In the genomic region with DNA sequence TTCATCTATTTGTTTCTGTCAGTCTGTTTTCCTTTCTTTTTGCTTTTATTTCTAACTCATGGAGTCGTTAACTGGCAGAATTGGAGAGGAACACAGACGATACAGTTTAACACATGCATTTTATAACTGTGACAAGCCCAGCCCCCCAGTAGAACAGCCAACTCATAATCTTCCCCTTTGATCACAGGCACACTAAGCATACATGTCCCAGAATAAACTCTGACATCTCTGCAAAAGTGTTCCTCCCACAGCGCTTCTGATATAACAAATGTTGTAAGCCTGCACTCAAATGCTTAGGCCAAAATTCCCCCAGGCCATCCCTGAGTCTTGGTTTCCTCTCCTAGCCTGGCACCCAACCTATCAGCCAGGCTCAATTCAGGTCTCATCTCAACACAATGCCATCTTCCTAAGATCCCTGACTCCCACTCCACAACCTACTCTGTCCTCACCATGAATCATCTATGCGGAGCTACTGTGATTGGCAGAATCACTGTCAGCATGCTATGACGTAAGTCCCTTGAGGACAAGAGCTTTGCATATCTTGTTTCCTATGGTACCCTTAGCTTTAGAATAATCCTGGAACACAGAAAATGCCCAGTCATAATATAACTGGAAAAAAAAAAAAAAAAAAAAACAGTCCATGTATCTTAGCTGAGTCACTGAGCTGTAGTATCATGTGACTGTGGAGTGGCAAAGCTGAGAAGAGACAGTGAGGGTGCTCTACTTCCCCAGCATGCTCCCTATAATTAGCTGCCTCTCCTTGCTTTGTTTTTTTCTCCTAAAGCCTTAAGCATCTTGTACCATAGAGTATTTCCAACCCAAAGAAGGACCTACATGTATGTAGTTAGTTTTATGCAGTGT, we compare ENCODE assay signal across 16 mouse cellular contexts.
DNase-seq lines count a peak whose midpoint lies in the region; ATAC-seq and TF ChIP-seq lines count a peak whose summit lies in the region.
"Had no signal": no experiment of that assay in that cellular context is flagged by ENCODE, and none has a peak within 500 bp of the region (broad histone marks: within the 10 kb centered on the region; RNA-seq: fewer than 3 reads in every experiment).

No protein-coding gene starts in this region.

- intact Hi-C loops in left cerebral cortex, postnatal 4 days (cut with DNase I): no loop called here

- no peak overlapping the region for H3K9ac ChIP-seq in forebrain, embryonic 13.5 days
- H3K9ac ChIP-seq in CH12.LX (ENCODE audit: insufficient read depth, low read depth): no peak overlapping the region
- H3K9ac ChIP-seq: heart, embryonic 12.5 days; hindbrain, embryonic 13.5 days; limb, embryonic 12.5 days; neural tube, embryonic 15.5 days had no signal

- no peak for TF ChIP-seq CTCF in CH12.LX (conservative IDR thresholded peaks at IDR 0.05 in 1 of 2, IDR thresholded peaks at IDR 0.05 in 1 of 2; ENCODE audit: low read depth in 2 of 2, low read length in 2 of 2)

- ATAC-seq in forebrain, embryonic 13.5 days: no peak
- peak; percentile 19; the same call in 1 of the 2 replicates for ATAC-seq in granulocyte monocyte progenitor cell, adult 5-6 weeks (replicated peaks; ENCODE audit: poor library complexity, severe bottlenecking)
- ATAC-seq: intestine, postnatal 0 days had no signal

- H3K36me3 ChIP-seq in forebrain, embryonic 13.5 days (ENCODE audit: poor library complexity, severe bottlenecking): no peaks in the 10 kb centered on the region
- no peaks in the 10 kb centered on the region for H3K36me3 ChIP-seq in forebrain, embryonic 10.5 days (replicated peaks)
- H3K36me3 ChIP-seq in CH12.LX (replicated peaks in 1 of 2; ENCODE audit: control insufficient read depth in 1 of 2, insufficient read depth in 1 of 2, low read length in 1 of 2): no peaks in the 10 kb centered on the region
- H3K36me3 ChIP-seq: heart, embryonic 12.5 days; hindbrain, embryonic 13.5 days; limb, embryonic 12.5 days; neural tube, embryonic 15.5 days had no signal

- no peaks in the 10 kb centered on the region for H3K9me3 ChIP-seq in forebrain, embryonic 13.5 days (replicated peaks)
- H3K9me3 ChIP-seq in forebrain, embryonic 10.5 days: no peaks in the 10 kb centered on the region
- no peaks in the 10 kb centered on the region for H3K9me3 ChIP-seq in CH12.LX (replicated peaks; ENCODE audit: low read length)
- H3K9me3 ChIP-seq: heart, embryonic 12.5 days; hindbrain, embryonic 13.5 days; limb, embryonic 12.5 days; neural tube, embryonic 15.5 days had no signal

- peaks cover 11% of the 10 kb centered on the region; the same call in 1 of the 2 replicates for H3K4me1 ChIP-seq in forebrain, embryonic 13.5 days
- peaks cover 6% of the 10 kb centered on the region; the same call in 1 of the 2 replicates for H3K4me1 ChIP-seq in forebrain, embryonic 10.5 days
- H3K4me1 ChIP-seq in CH12.LX (ENCODE audit: control insufficient read depth in 1 of 2, insufficient read depth in 2 of 2): peaks cover 16 to 43% of the 10 kb centered on the region in 2 experiments
- H3K4me1 ChIP-seq: limb, embryonic 12.5 days had no signal

- TF ChIP-seq POLR2A in CH12.LX (IDR thresholded peaks at IDR 0.05; ENCODE audit: low read depth, low read length): no peak

- DNase-seq in forebrain, embryonic 10.5 days (ENCODE audit: extremely low spot score, low spot score): no peak
- peak; percentile 31 for DNase-seq in left cerebral cortex, adult 11 months (ENCODE audit: low spot score)
- DNase-seq in left cerebral cortex, postnatal 4 days: no peak
- peak; percentile 73 for DNase-seq in CH12.LX (ENCODE audit: extremely low read depth)
- DNase-seq in thymus, postnatal 10 days (ENCODE audit: low spot score in 2 of 2): no peak
- no peak for DNase-seq in thymus, adult 18-20 months
- DNase-seq: cerebellum, adult 9-11 months; gastrocnemius, adult 2 months; lung, adult 2 months had no signal

- no peaks in the 10 kb centered on the region for H3K27me3 ChIP-seq in forebrain, embryonic 13.5 days
- no peaks in the 10 kb centered on the region for H3K27me3 ChIP-seq in forebrain, embryonic 10.5 days (ENCODE audit: poor library complexity, severe bottlenecking)
- H3K27me3 ChIP-seq in CH12.LX (replicated peaks): no peaks in the 10 kb centered on the region
- H3K27me3 ChIP-seq: heart, embryonic 12.5 days; hindbrain, embryonic 13.5 days; limb, embryonic 12.5 days; neural tube, embryonic 15.5 days had no signal

- no peak for TF ChIP-seq RAD21 in CH12.LX (IDR thresholded peaks at IDR 0.05; ENCODE audit: low read depth, low read length)

- H3K79me2 ChIP-seq in CH12.LX (replicated peaks; ENCODE audit: control insufficient read depth, extremely low read depth, insufficient read depth, poor library complexity, severe bottlenecking): no peaks in the 10 kb centered on the region

- H3K4me2 ChIP-seq in forebrain, embryonic 13.5 days: no peak overlapping the region
- 0 out of 2 replicates have a peak overlapping the region, but pooled peaks have one; percentile 25 for H3K4me2 ChIP-seq in CH12.LX (ENCODE audit: insufficient read depth, low read depth, poor library complexity, severe bottlenecking)
- H3K4me2 ChIP-seq: heart, embryonic 12.5 days; hindbrain, embryonic 13.5 days; limb, embryonic 12.5 days; neural tube, embryonic 15.5 days had no signal

- peak overlapping the region; percentile 25; the same call in 1 of the 2 replicates for H3K27ac ChIP-seq in forebrain, embryonic 13.5 days
- H3K27ac ChIP-seq in forebrain, embryonic 10.5 days: no peak overlapping the region
- no peak overlapping the region for H3K27ac ChIP-seq in CH12.LX (ENCODE audit: insufficient read depth, low read depth)
- H3K27ac ChIP-seq: gastrocnemius, adult 2 months; limb, embryonic 12.5 days; neural tube, embryonic 15.5 days had no signal

- in situ Hi-C loops in CH12.LX (cut with MboI; ENCODE audit: low pct_ligation_motif_present, low pct_unique_long_range_greater_than_20kb, low sequenced_read_pairs): no loop called here

- H3K4me3 ChIP-seq in forebrain, embryonic 13.5 days: no peak overlapping the region
- no peak overlapping the region for H3K4me3 ChIP-seq in forebrain, embryonic 10.5 days
- H3K4me3 ChIP-seq in CH12.LX (replicated peaks in 1 of 3; ENCODE audit: low read depth in 2 of 3, low read length in 2 of 3, poor library complexity in 1 of 3): no peak overlapping the region
- H3K4me3 ChIP-seq: gastrocnemius, adult 2 months; heart, embryonic 12.5 days; hindbrain, embryonic 13.5 days; limb, embryonic 12.5 days; neural tube, embryonic 15.5 days had no signal

- dilution Hi-C loops in CH12.LX (cut with MboI; ENCODE audit: extremely low pct_ligation_motif_present, extremely low pct_unique_long_range_greater_than_20kb, low sequenced_read_pairs): no loop called here

- 86% methylated on average over 5 of the region's 5 CpGs for whole genome bisulfite sequencing in forebrain, embryonic 13.5 days
- 95% methylated on average over 5 of the region's 5 CpGs for WGBS in forebrain, embryonic 10.5 days

- TF ChIP-seq EP300 in CH12.LX (IDR thresholded peaks at IDR 0.05; ENCODE audit: low read length): peak; percentile 70

TF ChIP-seq in CH12.LX, 34 proteins besides CTCF, POLR2A, EP300 and RAD21:
- peak; percentile 63 for TF ChIP-seq ETS1 (conservative IDR thresholded peaks at IDR 0.05; ENCODE audit: low read depth, low read length)
- TF ChIP-seq NELFE (IDR thresholded peaks at IDR 0.05; ENCODE audit: low read depth, low read length): no peak
- no peak for TF ChIP-seq ZC3H11A (IDR thresholded peaks at IDR 0.05; ENCODE audit: low read depth, low read length)
- peak; percentile 36; the same call in 1 of the 2 replicates for TF ChIP-seq MEF2A (IDR thresholded peaks at IDR 0.05; ENCODE audit: borderline replicate concordance, low read depth, low read length)
- 0 out of 2 replicates have a peak, but pooled peaks have one; percentile 31 for TF ChIP-seq MYC (IDR thresholded peaks at IDR 0.05; ENCODE audit: low read depth, low read length)
- no peak for TF ChIP-seq GABPA (IDR thresholded peaks at IDR 0.05; ENCODE audit: insufficient replicate concordance, low read depth, low read length)
- no peak for TF ChIP-seq SIN3A (IDR thresholded peaks at IDR 0.05; ENCODE audit: low read length)
- no peak for TF ChIP-seq E2F4 (IDR thresholded peaks at IDR 0.05; ENCODE audit: insufficient replicate concordance, low read depth, low read length)
- peak; percentile 97 for TF ChIP-seq ZNF384 (IDR thresholded peaks at IDR 0.05; ENCODE audit: low read depth, low read length)
- no peak; the same call in 1 of the 2 replicates for TF ChIP-seq USF2 (conservative IDR thresholded peaks at IDR 0.05; ENCODE audit: low read depth, low read length)
- peak; percentile 90 for TF ChIP-seq MAFK (IDR thresholded peaks at IDR 0.05; ENCODE audit: insufficient replicate concordance, low read length)
- no peak for TF ChIP-seq CHD2 (IDR thresholded peaks at IDR 0.05; ENCODE audit: low read length)
- TF ChIP-seq USF1 (IDR thresholded peaks at IDR 0.05; ENCODE audit: low read depth, low read length): peak; percentile 38
- peak; percentile 80; the same call in 1 of the 2 replicates for TF ChIP-seq JUND (conservative IDR thresholded peaks at IDR 0.05; ENCODE audit: low read depth, low read length)
- TF ChIP-seq BHLHE40 (IDR thresholded peaks at IDR 0.05; ENCODE audit: low read depth, low read length): peak; percentile 65
- TF ChIP-seq JUN (IDR thresholded peaks at IDR 0.05; ENCODE audit: insufficient read depth, low read depth, low read length): peak; percentile 77
- TF ChIP-seq RCOR1 (conservative IDR thresholded peaks at IDR 0.05; ENCODE audit: low read depth, low read length): no peak
- peak; percentile 85 for TF ChIP-seq IRF4 (IDR thresholded peaks at IDR 0.05; ENCODE audit: low read depth, low read length)
TF ChIP-seq in CH12.LX: peak in this region for 10.

Comparison
In these comparisons a context has a peak if more than half of its experiments do, and no peak if none do; other contexts are left out.
1. DNase-seq: peak in left cerebral cortex, adult 11 months (single experiment) and CH12.LX (single experiment); none in forebrain, embryonic 10.5 days (single experiment), left cerebral cortex, postnatal 4 days (single experiment), thymus, postnatal 10 days (0 of 2) and thymus, adult 18-20 months (0 of 2).